Mouse (Mus musculus): Measurements from ENCODE around the gene Iscu. TPM values are rescaled to one million over a fixed set of nuclear protein-coding genes. Genes with fewer than 3 reads are reported as not detected.

Iscu gene
- polyA plus RNA-seq, 1 experiment: 58.2 TPM

- H3K4me1 ChIP-seq (ENCODE audit: control insufficient read depth, insufficient read depth, low read length): no peaks in the 10 kb centered on the region
- H3K36me3 ChIP-seq (ENCODE audit: control insufficient read depth, insufficient read depth, low read length, poor library complexity, severe bottlenecking): peaks cover 23% of the 10 kb centered on the region
- no peaks in the 10 kb centered on the region for H3K9me3 ChIP-seq (replicated peaks; ENCODE audit: control insufficient read depth, insufficient read depth, low read length, poor library complexity, severe bottlenecking)
- TF ChIP-seq POLR2A (IDR thresholded peaks at IDR 0.05; ENCODE audit: insufficient read depth, low read length): no peak
- TF ChIP-seq CTCF (IDR thresholded peaks at IDR 0.05; ENCODE audit: low read depth, low read length): no peak
- no peak for TF ChIP-seq EP300 (IDR thresholded peaks at IDR 0.05; ENCODE audit: insufficient read depth, low read depth, low read length)
- H3K4me3 ChIP-seq (ENCODE audit: low read depth, low read length): no peak overlapping the region
- no peak overlapping the region for H3K9ac ChIP-seq (ENCODE audit: low read depth, poor library complexity, severe bottlenecking)
- H3K27ac ChIP-seq (ENCODE audit: insufficient read depth, low read length): no peak overlapping the region
- H3K27me3 ChIP-seq (ENCODE audit: control insufficient read depth, insufficient read depth, low read length, poor library complexity, severe bottlenecking): no peaks in the 10 kb centered on the region
Measured at GRCm38 (mm10) chr5:113765641-113766526, 6.7 kb upstream of the Iscu start.

GRCm38 (mm10) chr5:113768806-113769205 is 3.7 kb upstream of the Iscu start:
- no peak overlapping the region for H3K27ac ChIP-seq (ENCODE audit: insufficient read depth, low read length)
- H3K4me1 ChIP-seq (ENCODE audit: control insufficient read depth, insufficient read depth, low read length): no peaks in the 10 kb centered on the region
- no peak overlapping the region for H3K9ac ChIP-seq (ENCODE audit: low read depth, poor library complexity, severe bottlenecking)
- no peak overlapping the region for H3K4me3 ChIP-seq (ENCODE audit: low read depth, low read length)
- peaks cover 13% of the 10 kb centered on the region; the same call in 1 of the 2 replicates for H3K36me3 ChIP-seq (ENCODE audit: control insufficient read depth, insufficient read depth, low read length, poor library complexity, severe bottlenecking)
- no peak for TF ChIP-seq EP300 (IDR thresholded peaks at IDR 0.05; ENCODE audit: insufficient read depth, low read depth, low read length)
- TF ChIP-seq POLR2A (IDR thresholded peaks at IDR 0.05; ENCODE audit: insufficient read depth, low read length): no peak
- no peak for TF ChIP-seq CTCF (IDR thresholded peaks at IDR 0.05; ENCODE audit: low read depth, low read length)
- H3K27me3 ChIP-seq (ENCODE audit: control insufficient read depth, insufficient read depth, low read length, poor library complexity, severe bottlenecking): no peaks in the 10 kb centered on the region
- H3K9me3 ChIP-seq (replicated peaks; ENCODE audit: control insufficient read depth, insufficient read depth, low read length, poor library complexity, severe bottlenecking): no peaks in the 10 kb centered on the region

- H3K4me1 ChIP-seq (ENCODE audit: control insufficient read depth, insufficient read depth, low read length): no peaks in the 10 kb centered on the region
- no peaks in the 10 kb centered on the region for H3K27me3 ChIP-seq (ENCODE audit: control insufficient read depth, insufficient read depth, low read length, poor library complexity, severe bottlenecking)
- peak overlapping the region; percentile 83 for H3K4me3 ChIP-seq (ENCODE audit: low read depth, low read length)
- TF ChIP-seq POLR2A (IDR thresholded peaks at IDR 0.05; ENCODE audit: insufficient read depth, low read length) (peak; percentile 25), CTCF (IDR thresholded peaks at IDR 0.05; ENCODE audit: low read depth, low read length) (no peak)
- peaks cover 11% of the 10 kb centered on the region; the same call in 1 of the 2 replicates for H3K36me3 ChIP-seq (ENCODE audit: control insufficient read depth, insufficient read depth, low read length, poor library complexity, severe bottlenecking)
- H3K27ac ChIP-seq (ENCODE audit: insufficient read depth, low read length): peak overlapping the region; percentile 53
- peak overlapping the region; percentile 90 for H3K9ac ChIP-seq (ENCODE audit: low read depth, poor library complexity, severe bottlenecking)
- no peaks in the 10 kb centered on the region for H3K9me3 ChIP-seq (replicated peaks; ENCODE audit: control insufficient read depth, insufficient read depth, low read length, poor library complexity, severe bottlenecking)
Measured at GRCm38 (mm10) chr5:113771213-113772162, 1.1 kb upstream of the Iscu start.

GRCm38 (mm10) chr5:113772905-113773519 is 464 bp downstream of the Iscu start:
- no peaks in the 10 kb centered on the region for H3K9me3 ChIP-seq (replicated peaks; ENCODE audit: control insufficient read depth, insufficient read depth, low read length, poor library complexity, severe bottlenecking)
- H3K4me1 ChIP-seq (ENCODE audit: control insufficient read depth, insufficient read depth, low read length): no peaks in the 10 kb centered on the region
- peak overlapping the region; percentile 100 for H3K4me3 ChIP-seq (ENCODE audit: low read depth, low read length)
- peaks cover 6% of the 10 kb centered on the region; the same call in 1 of the 2 replicates for H3K36me3 ChIP-seq (ENCODE audit: control insufficient read depth, insufficient read depth, low read length, poor library complexity, severe bottlenecking)
- H3K27ac ChIP-seq (ENCODE audit: insufficient read depth, low read length): no peak overlapping the region
- TF ChIP-seq EP300 (IDR thresholded peaks at IDR 0.05; ENCODE audit: insufficient read depth, low read depth, low read length): no peak
- no peak for TF ChIP-seq CTCF (IDR thresholded peaks at IDR 0.05; ENCODE audit: low read depth, low read length)
- no peak for TF ChIP-seq POLR2A (IDR thresholded peaks at IDR 0.05; ENCODE audit: insufficient read depth, low read length)
- H3K27me3 ChIP-seq (ENCODE audit: control insufficient read depth, insufficient read depth, low read length, poor library complexity, severe bottlenecking): no peaks in the 10 kb centered on the region
- peak overlapping the region; percentile 76 for H3K9ac ChIP-seq (ENCODE audit: low read depth, poor library complexity, severe bottlenecking)

- TF ChIP-seq POLR2A (IDR thresholded peaks at IDR 0.05; ENCODE audit: insufficient read depth, low read length): no peak
- TF ChIP-seq EP300 (IDR thresholded peaks at IDR 0.05; ENCODE audit: insufficient read depth, low read depth, low read length): 0 out of 2 replicates have a peak, but pooled peaks have one; percentile 38
- TF ChIP-seq CTCF (IDR thresholded peaks at IDR 0.05; ENCODE audit: low read depth, low read length): peak; percentile 97
- peak overlapping the region; percentile 76; the same call in 1 of the 2 replicates for H3K9ac ChIP-seq (ENCODE audit: low read depth, poor library complexity, severe bottlenecking)
- no peak overlapping the region for H3K27ac ChIP-seq (ENCODE audit: insufficient read depth, low read length)
- H3K27me3 ChIP-seq (ENCODE audit: control insufficient read depth, insufficient read depth, low read length, poor library complexity, severe bottlenecking): no peaks in the 10 kb centered on the region
- no peaks in the 10 kb centered on the region for H3K9me3 ChIP-seq (replicated peaks; ENCODE audit: control insufficient read depth, insufficient read depth, low read length, poor library complexity, severe bottlenecking)
- peaks cover 6% of the 10 kb centered on the region; the same call in 1 of the 2 replicates for H3K36me3 ChIP-seq (ENCODE audit: control insufficient read depth, insufficient read depth, low read length, poor library complexity, severe bottlenecking)
- peak overlapping the region; percentile 56 for H3K4me3 ChIP-seq (ENCODE audit: low read depth, low read length)
- no peaks in the 10 kb centered on the region for H3K4me1 ChIP-seq (ENCODE audit: control insufficient read depth, insufficient read depth, low read length)
Measured at GRCm38 (mm10) chr5:113773664-113774063, 1.1 kb downstream of the Iscu start.
